Mouse (Mus musculus) liver, embryonic 14 days (tissue): Measurements from ENCODE around the gene Impg1. TPM values are rescaled to one million over a fixed set of nuclear protein-coding genes. Genes with fewer than 3 reads are reported as not detected.

Experiments
- polyA plus RNA-seq: library from polyadenylated mRNA; depleted of rRNA; stranded (reverse); fragments of >200 nt; gene quantifications from 2 replicates; pipeline ENCODE4 v1.2.3, GENCODE M21; 2012; rRNA removed

Gene Impg1
- polyA plus RNA-seq: 0.01 TPM in 1 of 2 replicates, not detected in the other

GRCm38 (mm10) chr9:80465381-80465780 is at the start of gene Impg1:
Gene Impg1, minus strand, starts transcription at chr9:80465481.

